Mouse (Mus musculus) layer of hippocampus, adult 2 months (tissue): ENCODE results near the gene Ttc33. TPM values are rescaled to one million over a fixed set of nuclear protein-coding genes. Genes with fewer than 3 reads are reported as not detected.
"Not testable (repeated sequence)": the region's sequence is repeated elsewhere in the genome, so short reads cannot be mapped to it uniquely, and the experiment has no call there.

Experiments used
- DNase-seq, 2 experiments: peaks; one replicate each; pipeline ENCODE4 v3.0.0; 2022; ENCODE audit warnings: low spot score in 2 of 2
- H3K27ac ChIP-seq: fragments of 200-600 bp; 2 replicates; pipeline ENCODE4 v1.8.1; 2022
- H3K4me3 ChIP-seq: fragments of 200-600 bp; 2 replicates; pipeline ENCODE4 v1.8.1; 2022; ENCODE audit warnings: mild to moderate bottlenecking
- CTCF ChIP-seq: fragments of 200-600 bp; conservative IDR thresholded peaks from 2 replicates; pipeline ENCODE4 v1.8.1; 2022; ENCODE audit warnings: antibody characterized with exemption, mild to moderate bottlenecking, moderate library complexity
- total RNA-seq, 2 experiments: library from RNA; stranded (reverse); gene quantifications; 2 replicates each; pipeline ENCODE4 v1.2.3; 2021

Gene Ttc33
- total RNA-seq, 2 experiments from 2014 or later, result 85.2 to 93.3 TPM

GRCm38 (mm10) chr15:5193833-5194232 is 8.5 kb downstream of the Ttc33 start:
- Histone ChIP-seq H3K4me3 (no peak overlapping the region), H3K27ac (no peak overlapping the region)
- DNase-seq, result peak in 1 of 2 experiments; percentile 26
- peak; percentile 78 for TF ChIP-seq CTCF

GRCm38 (mm10) chr15:5194446-5194845 is 9.1 kb downstream of the Ttc33 start:
- no peak for DNase-seq
- no peak overlapping the region for H3K4me3 ChIP-seq
- H3K27ac ChIP-seq, result no peak overlapping the region
- no peak for TF ChIP-seq CTCF

- no peak overlapping the region for H3K27ac ChIP-seq
- no peak for TF ChIP-seq CTCF
- no peak overlapping the region for H3K4me3 ChIP-seq
- DNase-seq, result no peak
Observed at GRCm38 (mm10) chr15:5194931-5195330, 9.6 kb downstream of the Ttc33 start.

- no peak for TF ChIP-seq CTCF
- Histone ChIP-seq H3K27ac (no peak overlapping the region), H3K4me3 (no peak overlapping the region)
- DNase-seq, result no peak
Observed at GRCm38 (mm10) chr15:5195987-5196514, 10.7 kb downstream of the Ttc33 start.

GRCm38 (mm10) chr15:5196691-5197090 is 11.4 kb downstream of the Ttc33 start:
- TF ChIP-seq CTCF, result no peak
- DNase-seq, result no peak

GRCm38 (mm10) chr15:5205222-5205621 is 19.9 kb downstream of the Ttc33 start:
- H3K27ac ChIP-seq, result no peak overlapping the region
- no peak for TF ChIP-seq CTCF
- DNase-seq, result no peak
- H3K4me3 ChIP-seq, result no peak overlapping the region

More at GRCm38 (mm10) chr15:5196691-5197090, 11.4 kb downstream of the Ttc33 start:
- Histone ChIP-seq H3K27ac (no peak overlapping the region), H3K4me3 (no peak overlapping the region)

- TF ChIP-seq CTCF, result no peak
- Histone ChIP-seq H3K4me3 (no peak overlapping the region), H3K27ac (no peak overlapping the region)
- no peak for DNase-seq
Observed at GRCm38 (mm10) chr15:5209116-5209515, 23.8 kb downstream of the Ttc33 start.

GRCm38 (mm10) chr15:5220491-5220890 is 35.2 kb downstream of the Ttc33 start:
- Histone ChIP-seq H3K4me3 (no peak overlapping the region), H3K27ac (no peak overlapping the region)
- DNase-seq, result no peak
- no peak for TF ChIP-seq CTCF

- H3K27ac ChIP-seq, DNase-seq, H3K4me3 ChIP-seq: not testable (repeated sequence)
Observed at GRCm38 (mm10) chr15:5230746-5231145, 45.4 kb downstream of the Ttc33 start.

GRCm38 (mm10) chr15:5234659-5235058 is 49.3 kb downstream of the Ttc33 start:
- H3K27ac ChIP-seq, result peak overlapping the region; percentile 74; the same call in 1 of the 2 replicates
- DNase-seq, result no peak
- H3K4me3 ChIP-seq, result no peak overlapping the region
- no peak for TF ChIP-seq CTCF

GRCm38 (mm10) chr15:5235527-5235926 is 50.2 kb downstream of the Ttc33 start:
- H3K4me3 ChIP-seq, result peak overlapping the region; percentile 47
- peak overlapping the region; percentile 74 for H3K27ac ChIP-seq
- DNase-seq, result peak; percentile 40 to 41
- TF ChIP-seq CTCF, result no peak

GRCm38 (mm10) chr15:5236538-5236937 is 51.2 kb downstream of the Ttc33 start:
- DNase-seq, result peak; percentile 67 to 84
- no peak overlapping the region for H3K4me3 ChIP-seq
- TF ChIP-seq CTCF, result peak; percentile 99
- no peak overlapping the region for H3K27ac ChIP-seq

- TF ChIP-seq CTCF, result no peak
- DNase-seq, result no peak
- H3K27ac ChIP-seq, result no peak overlapping the region
- no peak overlapping the region for H3K4me3 ChIP-seq
Observed at GRCm38 (mm10) chr15:5237012-5237660, 51.8 kb downstream of the Ttc33 start.

GRCm38 (mm10) chr15:5238073-5238472 is 52.7 kb downstream of the Ttc33 start:
- no peak for DNase-seq
- TF ChIP-seq CTCF, result no peak
- H3K4me3 ChIP-seq, result no peak overlapping the region
- H3K27ac ChIP-seq, result no peak overlapping the region
